Mouse (Mus musculus) cerebellum, postnatal 25 days (tissue): ENCODE data around the gene Dcaf11.

ENCODE experiments used
- DNase-seq, 2 experiments: peaks; one replicate each; pipeline ENCODE4 v3.0.0; 2021; ENCODE audit warnings: mixed read lengths in 2 of 2

The Dcaf11 gene

GRCm38 (mm10) chr14:55557587-55557986 is 2.2 kb upstream of the Dcaf11 start:
- no peak for DNase-seq

GRCm38 (mm10) chr14:55558740-55559448 is 912 bp upstream of the Dcaf11 start:
- no peak for DNase-seq

- peak; percentile 98 to 99 for DNase-seq
Measured at GRCm38 (mm10) chr14:55560202-55561073, 632 bp downstream of the Dcaf11 start, which contains the start of gene A730061H03Rik. Gene A730061H03Rik (minus strand): TSS chr14:55560406.

GRCm38 (mm10) chr14:55561860-55562259 is 2.1 kb downstream of the Dcaf11 start:
- no peak for DNase-seq

GRCm38 (mm10) chr14:55563249-55563648 is 3.4 kb downstream of the Dcaf11 start:
- DNase-seq = no peak

- no peak for DNase-seq
Measured at GRCm38 (mm10) chr14:55565748-55566147, 5.9 kb downstream of the Dcaf11 start.

- DNase-seq = no peak
Measured at GRCm38 (mm10) chr14:55567496-55567895, 7.7 kb downstream of the Dcaf11 start.

GRCm38 (mm10) chr14:55570588-55570987 is 10.8 kb downstream of the Dcaf11 start:
- no peak for DNase-seq

- no peak for DNase-seq
Measured at GRCm38 (mm10) chr14:55571760-55572159, 12.0 kb downstream of the Dcaf11 start.

GRCm38 (mm10) chr14:55575302-55575701 is 15.5 kb downstream of the Dcaf11 start, which contains the start of gene Fitm1:
Gene Fitm1 (plus strand): TSS chr14:55575617.
- DNase-seq = no peak

- no peak for DNase-seq
Measured at GRCm38 (mm10) chr14:55575711-55576110, 15.9 kb downstream of the Dcaf11 start.

GRCm38 (mm10) chr14:55576376-55576775 is 16.6 kb downstream of the Dcaf11 start:
- DNase-seq = peak in 1 of 2 experiments; percentile 44

- peak; percentile 70 to 74 for DNase-seq
Measured at GRCm38 (mm10) chr14:55577871-55578667, 18.3 kb downstream of the Dcaf11 start, which contains the start of gene Psme1. Gene Psme1 (plus strand): TSS chr14:55578123.

- DNase-seq = peak in 1 of 2 experiments; percentile 67
Measured at GRCm38 (mm10) chr14:55578668-55579269, 19.0 kb downstream of the Dcaf11 start.

- DNase-seq = no peak
Measured at GRCm38 (mm10) chr14:55579511-55580496, 20.0 kb downstream of the Dcaf11 start.

- DNase-seq = no peak
Measured at GRCm38 (mm10) chr14:55580731-55581130, 20.9 kb downstream of the Dcaf11 start.

- no peak for DNase-seq
Measured at GRCm38 (mm10) chr14:55581981-55582681, 22.3 kb downstream of the Dcaf11 start.

GRCm38 (mm10) chr14:55584303-55584701 is 24.5 kb downstream of the Dcaf11 start:
- no peak for DNase-seq

GRCm38 (mm10) chr14:55584702-55585565 is 25.1 kb downstream of the Dcaf11 start, which contains the start of gene Emc9:
Gene Emc9 (minus strand): TSS chr14:55585302.
- DNase-seq = peak; percentile 82 to 85
